In genomic region chr13:34156840-34157185, GRCm38 (mm10) we compare ENCODE assay signal across 10 mouse cellular contexts. TPM values are rescaled to one million over a fixed set of nuclear protein-coding genes. Genes with fewer than 3 reads are reported as not detected.
DNase-seq lines count a peak whose midpoint lies in the region; ATAC-seq and TF ChIP-seq lines count a peak whose summit lies in the region.
"Had no signal": no experiment of that assay in that cellular context is flagged by ENCODE, and none has a peak within 500 bp of the region (broad histone marks: within the 10 kb centered on the region; RNA-seq: fewer than 3 reads in every experiment).

No protein-coding gene starts in this region.

- ATAC-seq in heart, embryonic 11.5 days (replicated peaks; ENCODE audit: insufficient number of reproducible peaks, low FRiP score, low TSS enrichment), result no peak
- ATAC-seq in forebrain, embryonic 12.5 days (ENCODE audit: low FRiP score), result no peak
- no peak for ATAC-seq in midbrain, postnatal 0 days (ENCODE audit: low FRiP score)
- ATAC-seq in activated CD4-positive, CD25-positive, alpha-beta regulatory T cell, adult 4 months, result no peak

- DNase-seq in heart, embryonic 10.5 days (ENCODE audit: low spot score), result no peak
- DNase-seq in retina, postnatal 1 day, result peak; percentile 6
- no peak for DNase-seq in retina, embryonic 14.5 days (ENCODE audit: low spot score)
- DNase-seq in midbrain, postnatal 0 days (ENCODE audit: low spot score), result peak; percentile 80
- no peak for DNase-seq in lung, postnatal 36 days
- DNase-seq: kidney, adult 8-10 months had no signal

- H3K27ac ChIP-seq in heart, embryonic 10.5 days, result peak overlapping the region; percentile 47; the same call in 1 of the 2 replicates
- no peak overlapping the region for H3K27ac ChIP-seq in heart, embryonic 11.5 days (ENCODE audit: low read depth, low read length)
- peak overlapping the region; percentile 56 for H3K27ac ChIP-seq in forebrain, embryonic 12.5 days
- H3K27ac ChIP-seq in midbrain, postnatal 0 days (ENCODE audit: low read depth, low read length), result no peak overlapping the region; the same call in 1 of the 2 replicates

- TF ChIP-seq CTCF in midbrain, postnatal 0 days (IDR thresholded peaks at IDR 0.05), result no peak

- no peaks in the 10 kb centered on the region for H3K36me3 ChIP-seq in heart, embryonic 10.5 days
- H3K36me3 ChIP-seq in heart, embryonic 11.5 days (ENCODE audit: control insufficient read depth, insufficient read depth, low read length), result no peaks in the 10 kb centered on the region
- H3K36me3 ChIP-seq in forebrain, embryonic 12.5 days (replicated peaks), result no peaks in the 10 kb centered on the region
- H3K36me3 ChIP-seq in midbrain, postnatal 0 days (ENCODE audit: insufficient read depth, low read length), result no peaks in the 10 kb centered on the region

- H3K4me2 ChIP-seq in heart, embryonic 11.5 days, result no peak overlapping the region; the same call in 1 of the 2 replicates
- H3K4me2 ChIP-seq in forebrain, embryonic 12.5 days, result no peak overlapping the region
- no peak overlapping the region for H3K4me2 ChIP-seq in midbrain, postnatal 0 days (ENCODE audit: low read depth, low read length, poor library complexity, severe bottlenecking)
- H3K4me2 ChIP-seq: liver, embryonic 11.5 days had no signal

- H3K9ac ChIP-seq in heart, embryonic 11.5 days (ENCODE audit: low read depth, low read length), result no peak overlapping the region
- H3K9ac ChIP-seq in forebrain, embryonic 12.5 days, result no peak overlapping the region
- H3K9ac ChIP-seq in midbrain, postnatal 0 days (replicated peaks; ENCODE audit: low read length, poor library complexity, severe bottlenecking), result no peak overlapping the region

- no peaks in the 10 kb centered on the region for H3K9me3 ChIP-seq in heart, embryonic 10.5 days
- no peaks in the 10 kb centered on the region for H3K9me3 ChIP-seq in heart, embryonic 11.5 days (replicated peaks; ENCODE audit: control insufficient read depth, low read length)
- H3K9me3 ChIP-seq in forebrain, embryonic 12.5 days, result no peaks in the 10 kb centered on the region
- H3K9me3 ChIP-seq in midbrain, postnatal 0 days (ENCODE audit: low read length), result no peaks in the 10 kb centered on the region

- 79% methylated on average over 2 of the region's 2 CpGs for WGBS in heart, embryonic 10.5 days
- WGBS in heart, embryonic 11.5 days (ENCODE audit: insufficient replicate concordance), result 77% methylated on average over 2 of the region's 2 CpGs
- WGBS in forebrain, embryonic 12.5 days, result 85% methylated on average over 2 of the region's 2 CpGs
- 64% methylated on average over 2 of the region's 2 CpGs for WGBS in midbrain, postnatal 0 days

- no peak overlapping the region for H3K4me3 ChIP-seq in heart, embryonic 10.5 days
- no peak overlapping the region for H3K4me3 ChIP-seq in heart, embryonic 11.5 days (ENCODE audit: low read depth, low read length)
- H3K4me3 ChIP-seq in forebrain, embryonic 12.5 days (replicated peaks), result no peak overlapping the region
- no peak overlapping the region for H3K4me3 ChIP-seq in midbrain, postnatal 0 days (ENCODE audit: low read depth, low read length)

- no peaks in the 10 kb centered on the region for H3K27me3 ChIP-seq in heart, embryonic 10.5 days (ENCODE audit: insufficient read depth, poor library complexity, severe bottlenecking)
- no peaks in the 10 kb centered on the region for H3K27me3 ChIP-seq in heart, embryonic 11.5 days (ENCODE audit: control insufficient read depth, insufficient read depth, low read length)
- no peaks in the 10 kb centered on the region for H3K27me3 ChIP-seq in forebrain, embryonic 12.5 days
- no peaks in the 10 kb centered on the region for H3K27me3 ChIP-seq in midbrain, postnatal 0 days (ENCODE audit: insufficient read depth, low read length)

- peaks cover 23% of the 10 kb centered on the region; the same call in 1 of the 2 replicates for H3K4me1 ChIP-seq in heart, embryonic 10.5 days
- H3K4me1 ChIP-seq in heart, embryonic 11.5 days (ENCODE audit: control insufficient read depth, insufficient read depth, low read length), result peaks cover 2% of the 10 kb centered on the region
- peaks cover 28% of the 10 kb centered on the region for H3K4me1 ChIP-seq in forebrain, embryonic 12.5 days
- no peaks in the 10 kb centered on the region for H3K4me1 ChIP-seq in midbrain, postnatal 0 days (ENCODE audit: insufficient read depth, low read length)

RNA-seq across cellular contexts. Expression of gene Psmg4, which starts 6.0 kb away (rescaled TPM):
- 66.6 and 70.3 TPM in 2 replicates for polyA plus RNA-seq in heart, embryonic 10.5 days (2016; fragmentation: Nextera tagmentation; extraction: Ambion mirVana)
- polyA plus RNA-seq in heart, embryonic 11.5 days (2014; fragmentation: Nextera tagmentation; extraction: Ambion mirVana), result 59.0 and 66.1 TPM in 2 replicates
- 134 and 141 TPM in 2 replicates for polyA plus RNA-seq in forebrain, embryonic 12.5 days (2016; fragmentation: Nextera tagmentation; extraction: Ambion mirVana)
- total RNA-seq in midbrain, postnatal 0 days (2014; rRNA removed), result 36.5 and 99.5 TPM in 2 replicates
- 82.0 and 87.7 TPM in 2 replicates for polyA plus RNA-seq in midbrain, postnatal 0 days (2015; fragmentation: Nextera tagmentation; extraction: Ambion mirVana)
- polyA plus RNA-seq in activated CD4-positive, CD25-positive, alpha-beta regulatory T cell, adult 4 months (2017; shearing (Covaris generic)), result 10 to 100 TPM; 51.0 to 57.8 TPM

RNA-seq across cellular contexts. Expression of gene Tubb2b, which starts 26.5 kb away (rescaled TPM):
- polyA plus RNA-seq in heart, embryonic 10.5 days (2016; fragmentation: Nextera tagmentation; extraction: Ambion mirVana), result 18.8 and 30.7 TPM in 2 replicates
- 25.2 and 35.0 TPM in 2 replicates for polyA plus RNA-seq in heart, embryonic 11.5 days (2014; fragmentation: Nextera tagmentation; extraction: Ambion mirVana)
- polyA plus RNA-seq in forebrain, embryonic 12.5 days (2016; fragmentation: Nextera tagmentation; extraction: Ambion mirVana), result 311 and 346 TPM in 2 replicates
- total RNA-seq in midbrain, postnatal 0 days (2014; rRNA removed), result 4,904 and 4,995 TPM in 2 replicates
- polyA plus RNA-seq in midbrain, postnatal 0 days (2015; fragmentation: Nextera tagmentation; extraction: Ambion mirVana), result 937 and 994 TPM in 2 replicates
- 1 to 10 TPM in 1 of 2 experiments, under 1 TPM in 1; 0.69 to 1.0 TPM for polyA plus RNA-seq in activated CD4-positive, CD25-positive, alpha-beta regulatory T cell, adult 4 months (2017; shearing (Covaris generic))

Comparison
In these comparisons a context has a peak if more than half of its experiments do, and no peak if none do; other contexts are left out.
1. DNase-seq: peak in retina, postnatal 1 day (single experiment) and midbrain, postnatal 0 days (single experiment); none in heart, embryonic 10.5 days (single experiment), retina, embryonic 14.5 days (single experiment) and lung, postnatal 36 days (single experiment).
2. H3K27ac ChIP-seq: peak in heart, embryonic 10.5 days (single experiment) and forebrain, embryonic 12.5 days (single experiment); none in heart, embryonic 11.5 days (single experiment) and midbrain, postnatal 0 days (single experiment).